ENCODE assay signal across 8 mouse cellular contexts in genomic region chr7:128344928-128345653, GRCm38 (mm10). TPM values are rescaled to one million over a fixed set of nuclear protein-coding genes. Genes with fewer than 3 reads are reported as not detected.
DNase-seq lines count a peak whose midpoint lies in the region; ATAC-seq lines count a peak whose summit lies in the region.

No protein-coding gene starts in this region.

- no peaks in the 10 kb centered on the region for H3K9me3 ChIP-seq in hindbrain, embryonic 10.5 days
- H3K9me3 ChIP-seq in hindbrain, embryonic 13.5 days, result 0 out of 2 replicates have a peak, but pooled peaks cover 3% of the 10 kb centered on the region
- H3K9me3 ChIP-seq in limb, embryonic 11.5 days (ENCODE audit: control insufficient read depth, low read length), result no peaks in the 10 kb centered on the region

- no peak overlapping the region for H3K4me3 ChIP-seq in hindbrain, embryonic 10.5 days
- H3K4me3 ChIP-seq in hindbrain, embryonic 13.5 days, result no peak overlapping the region
- H3K4me3 ChIP-seq in limb, embryonic 11.5 days (ENCODE audit: low read depth, low read length), result no peak overlapping the region

- no peak overlapping the region for H3K9ac ChIP-seq in hindbrain, embryonic 13.5 days
- no peak overlapping the region for H3K9ac ChIP-seq in limb, embryonic 11.5 days (ENCODE audit: low read length)

- no peaks in the 10 kb centered on the region for H3K36me3 ChIP-seq in hindbrain, embryonic 10.5 days
- H3K36me3 ChIP-seq in hindbrain, embryonic 13.5 days, result no peaks in the 10 kb centered on the region
- H3K36me3 ChIP-seq in limb, embryonic 11.5 days (ENCODE audit: control insufficient read depth, insufficient read depth, low read length), result no peaks in the 10 kb centered on the region

- peak; percentile 76 for DNase-seq in hindbrain, embryonic 10.5 days (ENCODE audit: low spot score)
- peak; percentile 54 for DNase-seq in gastrocnemius, postnatal 25 days
- peak; percentile 64 to 83 for DNase-seq in kidney, adult 8-10 months
- DNase-seq in limb, embryonic 11.5 days (ENCODE audit: low spot score), result peak; percentile 78
- DNase-seq in monocyte, adult 2 months (ENCODE audit: low read depth in 1 of 2, low spot score in 2 of 2), result peak; percentile 27 to 62
- DNase-seq in spleen, postnatal 36 days (ENCODE audit: low spot score in 2 of 2), result peak; percentile 39 to 45

- ATAC-seq in hindbrain, embryonic 13.5 days (ENCODE audit: low FRiP score), result no peak
- ATAC-seq in common myeloid progenitor, adult 5-6 weeks (replicated peaks; ENCODE audit: low read depth, poor library complexity, severe bottlenecking), result peak; percentile 91
- ATAC-seq in limb, embryonic 11.5 days (ENCODE audit: insufficient number of reproducible peaks, low FRiP score, low TSS enrichment, low read depth), result 0 out of 2 replicates have a peak, but pooled peaks have one; percentile 51

- no peak overlapping the region for H3K27ac ChIP-seq in hindbrain, embryonic 10.5 days
- H3K27ac ChIP-seq in hindbrain, embryonic 13.5 days, result no peak overlapping the region
- H3K27ac ChIP-seq in limb, embryonic 11.5 days (replicated peaks; ENCODE audit: low read depth, low read length), result no peak overlapping the region

- H3K4me1 ChIP-seq in hindbrain, embryonic 10.5 days (replicated peaks), result peaks cover 5% of the 10 kb centered on the region
- peaks cover 8% of the 10 kb centered on the region for H3K4me1 ChIP-seq in hindbrain, embryonic 13.5 days (replicated peaks)
- no peaks in the 10 kb centered on the region for H3K4me1 ChIP-seq in limb, embryonic 11.5 days (ENCODE audit: control insufficient read depth, insufficient read depth, low read length)

- 65% methylated on average over 6 of the region's 6 CpGs for WGBS in hindbrain, embryonic 10.5 days
- WGBS in hindbrain, embryonic 13.5 days, result 69% methylated on average over 6 of the region's 6 CpGs
- 62% methylated on average over 6 of the region's 6 CpGs for WGBS in limb, embryonic 11.5 days

- no peaks in the 10 kb centered on the region for H3K27me3 ChIP-seq in hindbrain, embryonic 10.5 days (ENCODE audit: insufficient read depth, poor library complexity, severe bottlenecking)
- no peaks in the 10 kb centered on the region for H3K27me3 ChIP-seq in hindbrain, embryonic 13.5 days
- H3K27me3 ChIP-seq in limb, embryonic 11.5 days (ENCODE audit: control insufficient read depth, insufficient read depth, low read length), result no peaks in the 10 kb centered on the region

- no peak overlapping the region for H3K4me2 ChIP-seq in hindbrain, embryonic 13.5 days
- no peak overlapping the region for H3K4me2 ChIP-seq in limb, embryonic 11.5 days (ENCODE audit: low read depth, severe bottlenecking)

RNA-seq across cellular contexts. Expression of gene BC017158, which starts 47.1 kb away (rescaled TPM):
- polyA plus RNA-seq in hindbrain, embryonic 10.5 days (2016; fragmentation: Nextera tagmentation; extraction: Ambion mirVana), result 24.7 and 26.8 TPM in 2 replicates
- 17.2 and 20.3 TPM in 2 replicates for polyA plus RNA-seq in hindbrain, embryonic 13.5 days (2015; fragmentation: Nextera tagmentation; extraction: Ambion mirVana)
- total RNA-seq in common myeloid progenitor, adult 5-6 weeks (2017), result 20.4 and 30.5 TPM in 2 replicates
- 1 to 10 TPM; 3.4 to 3.7 TPM for total RNA-seq in gastrocnemius, postnatal 25 days (2021)
- 25.4 and 31.0 TPM in 2 replicates for polyA plus RNA-seq in limb, embryonic 11.5 days (2014; fragmentation: Nextera tagmentation; extraction: Ambion mirVana)
